Mouse (Mus musculus) MEL (cell line): Measurements from ENCODE around the gene Eif2d.

Source experiments
- CTCF ChIP-seq, 3 experiments: IDR thresholded peaks in 2 of 3; conservative IDR thresholded peaks in 1 of 3; 2 replicates each; pipeline ENCODE4 v1.5.1; 2011 to 2012; ENCODE audit warnings: low read length in 3 of 3, low read depth in 2 of 3, mild to moderate bottlenecking in 2 of 3, improper control_type of control experiment in 1 of 3, inconsistent platforms in 1 of 3, mixed read lengths in 1 of 3, moderate library complexity in 1 of 3; ENCODE audit not compliant: control insufficient read depth in 1 of 3, insufficient read depth in 1 of 3, poor library complexity in 1 of 3, severe bottlenecking in 1 of 3
- E2F4 ChIP-seq: IDR thresholded peaks from 2 replicates; pipeline ENCODE4 v1.6.1; 2011; ENCODE audit warnings: low read depth, low read length, improper control_type of control experiment, borderline replicate concordance
- EP300 ChIP-seq, 2 experiments: IDR thresholded peaks; 2 replicates each; pipeline ENCODE4 v1.6.1; 2011; ENCODE audit warnings: improper control_type of control experiment in 2 of 2, low read length in 2 of 2, low read depth in 1 of 2, mild to moderate bottlenecking in 1 of 2
- JUND ChIP-seq: IDR thresholded peaks from 2 replicates; pipeline ENCODE4 v1.6.1; 2011; ENCODE audit warnings: low read depth, mild to moderate bottlenecking, improper control_type of control experiment, low read length
- MAFK ChIP-seq: IDR thresholded peaks from 2 replicates; pipeline ENCODE4 v1.6.1; 2011; ENCODE audit warnings: low read depth, mild to moderate bottlenecking, low read length, improper control_type of control experiment, borderline replicate concordance
- MAX ChIP-seq: IDR thresholded peaks from 2 replicates; pipeline ENCODE4 v1.6.1; 2011; ENCODE audit warnings: low read length, improper control_type of control experiment
- USF2 ChIP-seq, 2 experiments: IDR thresholded peaks; 2 replicates each; pipeline ENCODE4 v1.6.1; 2011 to 2012; ENCODE audit warnings: improper control_type of control experiment in 2 of 2, low read length in 2 of 2, borderline replicate concordance in 1 of 2, inconsistent platforms in 1 of 2, low read depth in 1 of 2, mild to moderate bottlenecking in 1 of 2; ENCODE audit not compliant: insufficient read depth in 1 of 2
- ZKSCAN1 ChIP-seq: IDR thresholded peaks from 2 replicates; pipeline ENCODE4 v1.6.1; 2012; ENCODE audit warnings: low read depth, mild to moderate bottlenecking, inconsistent platforms, low read length, improper control_type of control experiment, moderate library complexity
- ZNF384 ChIP-seq: IDR thresholded peaks from 2 replicates; pipeline ENCODE4 v1.6.1; 2012; ENCODE audit warnings: low read depth, mild to moderate bottlenecking, inconsistent platforms, low read length, improper control_type of control experiment

GRCm38 (mm10) chr1:131161091-131161490 lies 8.1 kb downstream of the Eif2d start:
- no peak for TF ChIP-seq CTCF (IDR thresholded peaks at IDR 0.05 in 2 of 3, conservative IDR thresholded peaks at IDR 0.05 in 1 of 3; ENCODE audit: control insufficient read depth in 1 of 3, insufficient read depth in 1 of 3, low read depth in 2 of 3, low read length in 3 of 3, poor library complexity in 1 of 3, severe bottlenecking in 1 of 3)
- TF ChIP-seq MAX: no peak
- TF ChIP-seq JUND: no peak
- TF ChIP-seq EP300 (IDR thresholded peaks at IDR 0.05; ENCODE audit: low read depth in 1 of 2, low read length in 2 of 2): no peak
- no peak for TF ChIP-seq ZNF384
- no peak for TF ChIP-seq E2F4
- no peak for TF ChIP-seq MAFK
- TF ChIP-seq USF2 (IDR thresholded peaks at IDR 0.05; ENCODE audit: borderline replicate concordance in 1 of 2, insufficient read depth in 1 of 2, low read depth in 1 of 2, low read length in 2 of 2): no peak
- TF ChIP-seq ZKSCAN1: no peak
